Mouse (Mus musculus): ENCODE measurements at regions not wholly inside any gene's neighbourhood (a gene's known extent, or its start where the extent isn't known, plus 50 kb on each side); places are given as distances from the start of the nearest gene placed in this dataset.
"Not testable (repeated sequence)": the region's sequence is repeated elsewhere in the genome, so short reads cannot be mapped to it uniquely, and the experiment has no call there.

GRCm38 (mm10) chr5:148820476-148820875 lies 108.6 kb downstream of the Katnal1 start:
- peak; percentile 72 for DNase-seq (ENCODE audit: inconsistent ontology term)

GRCm38 (mm10) chr5:148819423-148819822 lies 109.7 kb downstream of the Katnal1 start:
- DNase-seq (ENCODE audit: inconsistent ontology term): no peak

GRCm38 (mm10) chr5:148818746-148819145 lies 110.4 kb downstream of the Katnal1 start:
- no peak for DNase-seq (ENCODE audit: inconsistent ontology term)

GRCm38 (mm10) chr5:148812840-148813239 lies 116.3 kb downstream of the Katnal1 start:
- no peak for DNase-seq (ENCODE audit: inconsistent ontology term)

GRCm38 (mm10) chr5:148812016-148812415 lies 117.1 kb downstream of the Katnal1 start:
- DNase-seq (ENCODE audit: inconsistent ontology term): peak; percentile 51

GRCm38 (mm10) chr5:148809485-148809884 lies 119.6 kb downstream of the Katnal1 start:
- DNase-seq (ENCODE audit: inconsistent ontology term): no peak

- no peak for DNase-seq (ENCODE audit: inconsistent ontology term)
These were observed 120.1 kb downstream of the Katnal1 start for GRCm38 (mm10) chr5:148809055-148809454.

GRCm38 (mm10) chr5:148808426-148808825 lies 120.7 kb downstream of the Katnal1 start:
- DNase-seq (ENCODE audit: inconsistent ontology term): peak; percentile 68

GRCm38 (mm10) chr5:148807612-148808011 lies 121.5 kb downstream of the Katnal1 start:
- no peak for DNase-seq (ENCODE audit: inconsistent ontology term)

- no peak for DNase-seq (ENCODE audit: inconsistent ontology term)
These were observed 124.1 kb downstream of the Katnal1 start for GRCm38 (mm10) chr5:148805030-148805429.

- no peak for DNase-seq (ENCODE audit: inconsistent ontology term)
These were observed 125.3 kb downstream of the Katnal1 start for GRCm38 (mm10) chr5:148803772-148804171.

GRCm38 (mm10) chr5:148802720-148803119 lies 126.4 kb downstream of the Katnal1 start:
- DNase-seq (ENCODE audit: inconsistent ontology term): peak; percentile 40

GRCm38 (mm10) chr5:148798541-148798940 lies 130.6 kb downstream of the Katnal1 start:
- no peak for DNase-seq (ENCODE audit: inconsistent ontology term)

- DNase-seq (ENCODE audit: inconsistent ontology term): no peak
These were observed 133.0 kb downstream of the Katnal1 start for GRCm38 (mm10) chr5:148796072-148796471.

GRCm38 (mm10) chr5:148794465-148794864 lies 134.7 kb downstream of the Katnal1 start:
- DNase-seq (ENCODE audit: inconsistent ontology term): no peak

GRCm38 (mm10) chr5:148792736-148793440 lies 136.2 kb downstream of the Katnal1 start:
- peak; percentile 48 for DNase-seq (ENCODE audit: inconsistent ontology term)

- no peak for DNase-seq (ENCODE audit: inconsistent ontology term)
These were observed 137.5 kb downstream of the Katnal1 start for GRCm38 (mm10) chr5:148791651-148792050.

- DNase-seq (ENCODE audit: inconsistent ontology term): not testable (repeated sequence)
These were observed 138.8 kb downstream of the Katnal1 start for GRCm38 (mm10) chr5:148790343-148790742.

- DNase-seq (ENCODE audit: inconsistent ontology term): no peak
These were observed 139.3 kb downstream of the Katnal1 start for GRCm38 (mm10) chr5:148789823-148790222.

GRCm38 (mm10) chr5:148789147-148789566 lies 140.0 kb downstream of the Katnal1 start:
- no peak for DNase-seq (ENCODE audit: inconsistent ontology term)

- DNase-seq (ENCODE audit: inconsistent ontology term): no peak
These were observed 140.4 kb downstream of the Katnal1 start for GRCm38 (mm10) chr5:148788690-148789089.

- no peak for DNase-seq (ENCODE audit: inconsistent ontology term)
These were observed 141.8 kb downstream of the Katnal1 start for GRCm38 (mm10) chr5:148787270-148787669.

GRCm38 (mm10) chr5:148781076-148781475 lies 148.0 kb downstream of the Katnal1 start:
- not testable (repeated sequence) for DNase-seq (ENCODE audit: inconsistent ontology term)
